Mouse (Mus musculus) ES-E14 (cell line): ENCODE results near the gene Parp14. TPM values are rescaled to one million over a fixed set of nuclear protein-coding genes. Genes with fewer than 3 reads are reported as not detected.
"Not testable (repeated sequence)": the region's sequence is repeated elsewhere in the genome, so short reads cannot be mapped to it uniquely, and the experiment has no call there.

Experiments
- DNase-seq: peaks from one replicate; pipeline ENCODE4 v3.0.0-alpha.2; 2013; ENCODE audit warnings: low read depth, low spot score
- H3K27ac ChIP-seq: 2 replicates; pipeline ENCODE4 v1.5.1; 2012; ENCODE audit warnings: low read depth, mild to moderate bottlenecking, low read length, moderate library complexity, mixed read lengths; ENCODE audit not compliant: poor library complexity, insufficient read depth, severe bottlenecking
- H3K36me3 ChIP-seq: 2 replicates; pipeline ENCODE4 v1.6.1; 2012; ENCODE audit warnings: mild to moderate bottlenecking, low read length, moderate library complexity, mixed read lengths; ENCODE audit not compliant: control insufficient read depth, poor library complexity, insufficient read depth, severe bottlenecking
- H3K4me1 ChIP-seq, 2 experiments: fragments of 150-350 bp in 1 of 2; sonication (generic) in 1 of 2; 2 replicates each; pipeline ENCODE4 v1.6.1; 2012; ENCODE audit warnings: low read length in 2 of 2, mild to moderate bottlenecking in 1 of 2, mixed read lengths in 1 of 2; ENCODE audit not compliant: control insufficient read depth in 2 of 2, insufficient read depth in 2 of 2, poor library complexity in 1 of 2
- H3K4me3 ChIP-seq, 2 experiments: fragments of 150-350 bp in 1 of 2; sonication (generic) in 1 of 2; 2 replicates each; pipeline ENCODE4 v1.5.1; 2012; ENCODE audit warnings: low read length in 2 of 2, low read depth in 1 of 2, mild to moderate bottlenecking in 1 of 2, mixed read lengths in 1 of 2; ENCODE audit not compliant: insufficient read depth in 1 of 2, poor library complexity in 1 of 2, severe bottlenecking in 1 of 2
- H3K9ac ChIP-seq: 2 replicates; pipeline ENCODE4 v1.6.1; 2012; ENCODE audit warnings: low read depth, mild to moderate bottlenecking, low read length, mixed read lengths; ENCODE audit not compliant: poor library complexity, insufficient read depth, severe bottlenecking
- H3K9me3 ChIP-seq: fragments of 150-350 bp; sonication (generic); 2 replicates; pipeline ENCODE4 v1.6.1; 2012; ENCODE audit warnings: low read depth, mild to moderate bottlenecking, low read length; ENCODE audit not compliant: control insufficient read depth, insufficient read depth
- CHD2 ChIP-seq: IDR thresholded peaks from 2 replicates; pipeline ENCODE4 v1.6.1; 2014; ENCODE audit warnings: mild to moderate bottlenecking, low read depth, low read length, inconsistent platforms
- HCFC1 ChIP-seq: IDR thresholded peaks from 2 replicates; pipeline ENCODE4 v1.6.1; 2012; ENCODE audit warnings: low read length, inconsistent platforms, borderline replicate concordance; ENCODE audit not compliant: insufficient read depth
- MAFK ChIP-seq: IDR thresholded peaks from 2 replicates; pipeline ENCODE4 v1.6.1; 2014; ENCODE audit warnings: mild to moderate bottlenecking, low read depth, low read length, inconsistent platforms; ENCODE audit not compliant: insufficient read depth
- ZC3H11A ChIP-seq: IDR thresholded peaks from 2 replicates; pipeline ENCODE4 v1.6.1; 2012; ENCODE audit warnings: low read depth, mild to moderate bottlenecking, inconsistent platforms, low read length, borderline replicate concordance
- ZNF384 ChIP-seq: IDR thresholded peaks from 2 replicates; pipeline ENCODE4 v1.6.1; 2012; ENCODE audit warnings: low read depth, low read length, inconsistent platforms
- in situ Hi-C, 2 experiments: fragments of 600-800 bp; cut with MboI; formaldehyde crosslinking; loops; one replicate each; pipeline ENCODE4 v1.15.1; 2025; ENCODE audit warnings: low sequenced_read_pairs in 2 of 2, inconsistent platforms in 1 of 2; ENCODE audit not compliant: unreplicated experiment in 2 of 2
- total RNA-seq: library from RNA; depleted of rRNA; stranded (reverse); fragments of 300-350 nt; gene quantifications from 2 replicates; pipeline ENCODE4 v1.2.3, GENCODE M21; 2012

Parp14 gene
- total RNA-seq, 1 experiment: 2.5 TPM

DNA sequence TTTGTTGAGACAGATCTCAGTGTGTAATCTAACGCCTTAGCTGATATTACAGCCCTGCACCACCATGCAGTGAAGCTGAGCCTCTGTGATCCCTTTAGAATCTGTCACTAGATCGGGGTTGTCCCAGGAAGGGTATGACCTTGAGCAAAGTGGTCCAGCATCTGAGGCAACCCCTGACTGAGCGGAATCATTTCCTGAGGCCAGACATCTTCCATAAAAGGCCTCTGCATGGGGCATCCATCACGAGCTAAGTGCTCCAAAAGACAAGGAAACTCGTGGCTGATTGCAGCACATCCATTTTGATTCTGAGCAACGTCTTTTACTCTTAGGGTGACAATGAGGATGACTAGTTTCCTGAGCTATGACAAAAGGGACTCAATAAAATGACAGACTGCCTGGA is 23.7 kb upstream of the Parp14 start:
- H3K9me3 ChIP-seq: no peaks in the 10 kb centered on the region
- H3K4me1 ChIP-seq: peaks cover 0 to 8% of the 10 kb centered on the region in 2 experiments; a peak in 1 of 4 replicates
- no peak overlapping the region for H3K4me3 ChIP-seq
- DNase-seq: no peak
- in situ Hi-C loops: no loop called here
- no peak overlapping the region for H3K27ac ChIP-seq
- no peaks in the 10 kb centered on the region for H3K36me3 ChIP-seq
- no peak overlapping the region for H3K9ac ChIP-seq
- no peak for TF ChIP-seq CHD2
- no peak for TF ChIP-seq ZC3H11A
- TF ChIP-seq HCFC1: no peak
- no peak for TF ChIP-seq ZNF384
- no peak for TF ChIP-seq MAFK

DNA sequence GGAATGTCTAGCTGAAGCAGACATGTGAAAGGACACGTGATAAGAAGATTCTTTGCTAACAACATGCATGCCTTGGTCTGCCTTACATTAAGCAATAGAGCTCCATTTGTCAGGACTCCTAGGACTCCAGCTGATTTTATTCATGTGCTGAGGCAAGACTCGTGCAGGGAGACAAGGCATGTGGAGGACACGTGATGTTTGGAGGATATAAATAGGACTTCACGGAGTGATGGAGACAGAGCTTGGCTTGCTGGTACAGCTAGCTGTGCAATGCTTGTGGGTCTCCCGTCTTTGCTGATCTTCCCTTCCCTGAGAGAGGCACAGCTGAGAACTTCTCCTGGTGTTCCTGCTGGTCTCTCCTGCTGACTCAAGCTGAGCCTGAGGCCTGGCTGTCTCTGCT is 20.3 kb upstream of the Parp14 start:
- H3K4me1 ChIP-seq: peaks cover 0 to 13% of the 10 kb centered on the region in 2 experiments; a peak in 2 of 4 replicates
- H3K27ac ChIP-seq, in situ Hi-C loops, H3K36me3 ChIP-seq, H3K9ac ChIP-seq, DNase-seq, H3K9me3 ChIP-seq, H3K4me3 ChIP-seq: not testable (repeated sequence)

DNA sequence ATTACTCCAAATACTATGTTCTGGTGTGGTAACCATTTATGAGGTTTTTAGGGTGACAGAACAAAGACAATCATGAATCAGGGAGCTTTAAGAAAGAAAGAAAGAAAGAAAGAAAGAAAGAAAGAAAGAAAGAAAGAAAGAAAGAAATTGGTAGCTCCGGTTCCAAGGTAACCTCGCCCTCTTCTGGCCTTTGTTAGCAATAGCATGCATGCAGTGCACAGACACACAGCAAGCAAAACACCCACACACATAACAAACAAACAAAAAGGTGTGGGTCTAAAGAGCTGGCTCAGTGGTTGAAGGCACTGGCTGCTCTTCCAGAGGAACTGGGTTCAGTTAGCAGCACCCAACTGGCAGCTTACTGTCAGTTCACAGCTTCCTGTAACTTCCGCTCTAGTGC is 19.3 kb upstream of the Parp14 start:
- Histone ChIP-seq H3K9ac (no peak overlapping the region), H3K27ac (no peak overlapping the region), H3K9me3 (no peaks in the 10 kb centered on the region), H3K4me3 (no peak overlapping the region), H3K4me1 (peaks cover 0 to 13% of the 10 kb centered on the region in 2 experiments; a peak in 2 of 4 replicates), H3K36me3 (no peaks in the 10 kb centered on the region)
- in situ Hi-C loops: no loop called here
- no peak for TF ChIP-seq ZC3H11A
- TF ChIP-seq ZNF384: no peak
- no peak for TF ChIP-seq HCFC1
- TF ChIP-seq MAFK: no peak
- TF ChIP-seq CHD2: no peak
- no peak for DNase-seq

DNA sequence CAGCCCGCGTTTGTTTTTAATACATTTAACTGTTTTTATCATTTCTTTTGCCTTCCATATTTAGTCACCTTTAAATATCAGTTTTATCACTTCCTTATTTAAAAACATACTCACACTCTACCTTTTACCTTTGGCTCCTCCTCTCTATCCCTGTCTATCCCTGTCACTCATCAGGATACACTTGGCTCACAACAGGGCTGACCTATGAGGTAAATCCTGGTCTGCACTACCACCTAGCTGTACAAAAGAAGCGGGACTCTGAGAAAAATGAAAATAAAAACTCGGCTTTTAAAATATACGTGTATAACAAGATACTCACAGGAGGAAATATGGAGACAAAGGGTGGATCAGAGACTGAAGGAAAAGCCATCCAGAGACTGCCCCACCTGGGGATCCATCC is 17.6 kb upstream of the Parp14 start:
- Histone ChIP-seq H3K9ac (no peak overlapping the region), H3K9me3 (no peaks in the 10 kb centered on the region), H3K36me3 (no peaks in the 10 kb centered on the region), H3K27ac (no peak overlapping the region), H3K4me3 (no peak overlapping the region), H3K4me1 (peaks cover 0 to 10% of the 10 kb centered on the region in 2 experiments; a peak in 2 of 4 replicates)
- TF ChIP-seq CHD2 (no peak), ZNF384 (no peak), ZC3H11A (no peak), HCFC1 (no peak), MAFK (no peak)
- in situ Hi-C loops: no loop called here
- DNase-seq: no peak

- H3K4me1 ChIP-seq: peaks cover 0 to 10% of the 10 kb centered on the region in 2 experiments; a peak in 2 of 4 replicates
- DNase-seq: no peak
- no peak overlapping the region for H3K4me3 ChIP-seq
- H3K9ac ChIP-seq: no peak overlapping the region
- no peak overlapping the region for H3K27ac ChIP-seq
- TF ChIP-seq MAFK (no peak), ZNF384 (no peak), HCFC1 (no peak), ZC3H11A (no peak), CHD2 (no peak)
- no peaks in the 10 kb centered on the region for H3K36me3 ChIP-seq
- H3K9me3 ChIP-seq: no peaks in the 10 kb centered on the region
- in situ Hi-C loops: no loop called here
Measured at GRCm38 (mm10) chr16:35888174-35888573, 16.8 kb upstream of the Parp14 start.
